Mouse (Mus musculus): Measurements from ENCODE around the gene Colgalt1.
A peak's percentile ranks its signal among the peaks of the same experiment; 100 is the strongest.

Colgalt1 gene

GRCm38 (mm10) chr8:71629096-71629697 lies 18.4 kb downstream of the Colgalt1 start:
- DNase-seq, result peak; percentile 93 to 96

- peak; percentile 44 to 76 for DNase-seq
Measured at GRCm38 (mm10) chr8:71629781-71630212, 19.0 kb downstream of the Colgalt1 start.

GRCm38 (mm10) chr8:71630761-71631160 lies 20.0 kb downstream of the Colgalt1 start:
- no peak for DNase-seq

- no peak for DNase-seq
Measured at GRCm38 (mm10) chr8:71631897-71632296, 21.1 kb downstream of the Colgalt1 start.

GRCm38 (mm10) chr8:71633164-71633563 lies 22.4 kb downstream of the Colgalt1 start:
- peak; percentile 38 to 78 for DNase-seq

- DNase-seq, result peak; percentile 67 to 84
Measured at GRCm38 (mm10) chr8:71633981-71634667, 23.3 kb downstream of the Colgalt1 start.

GRCm38 (mm10) chr8:71637149-71638095 lies 26.6 kb downstream of the Colgalt1 start:
- DNase-seq, result no peak

- no peak for DNase-seq
Measured at GRCm38 (mm10) chr8:71638321-71638720, 27.5 kb downstream of the Colgalt1 start.

- DNase-seq, result no peak
Measured at GRCm38 (mm10) chr8:71639318-71639717, 28.5 kb downstream of the Colgalt1 start.

- no peak for DNase-seq
Measured at GRCm38 (mm10) chr8:71645510-71645909, 34.7 kb downstream of the Colgalt1 start.

- peak in 1 of 2 experiments; percentile 66 for DNase-seq
Measured at GRCm38 (mm10) chr8:71654600-71654999, 43.8 kb downstream of the Colgalt1 start.

- no peak for DNase-seq
Measured at GRCm38 (mm10) chr8:71657816-71658215, 47.0 kb downstream of the Colgalt1 start.

- DNase-seq, result peak; percentile 30 to 60
Measured at GRCm38 (mm10) chr8:71658515-71659049, 47.8 kb downstream of the Colgalt1 start.

- DNase-seq, result no peak
Measured at GRCm38 (mm10) chr8:71659751-71660150, 49.0 kb downstream of the Colgalt1 start.

GRCm38 (mm10) chr8:71660325-71661120 lies 49.7 kb downstream of the Colgalt1 start:
- peak; percentile 81 to 95 for DNase-seq

GRCm38 (mm10) chr8:71665331-71666130 lies 54.7 kb downstream of the Colgalt1 start:
- DNase-seq, result peak; percentile 53 to 75

GRCm38 (mm10) chr8:71666855-71667254 lies 56.1 kb downstream of the Colgalt1 start:
- no peak for DNase-seq

GRCm38 (mm10) chr8:71667256-71667655 lies 56.5 kb downstream of the Colgalt1 start:
- no peak for DNase-seq

- DNase-seq, result peak; percentile 39 to 57
Measured at GRCm38 (mm10) chr8:71668220-71668975, 57.6 kb downstream of the Colgalt1 start.

GRCm38 (mm10) chr8:71670198-71670597 lies 59.4 kb downstream of the Colgalt1 start:
- no peak for DNase-seq

Data from kidney, postnatal 36 days (tissue).